Mouse (Mus musculus): ENCODE measurements around the gene Btg2. TPM values are rescaled to one million over a fixed set of nuclear protein-coding genes. Genes with fewer than 3 reads are reported as not detected.

Btg2 gene
- total RNA-seq, 2 experiments from 2014 or later = 12.4 to 44.2 TPM

DNA sequence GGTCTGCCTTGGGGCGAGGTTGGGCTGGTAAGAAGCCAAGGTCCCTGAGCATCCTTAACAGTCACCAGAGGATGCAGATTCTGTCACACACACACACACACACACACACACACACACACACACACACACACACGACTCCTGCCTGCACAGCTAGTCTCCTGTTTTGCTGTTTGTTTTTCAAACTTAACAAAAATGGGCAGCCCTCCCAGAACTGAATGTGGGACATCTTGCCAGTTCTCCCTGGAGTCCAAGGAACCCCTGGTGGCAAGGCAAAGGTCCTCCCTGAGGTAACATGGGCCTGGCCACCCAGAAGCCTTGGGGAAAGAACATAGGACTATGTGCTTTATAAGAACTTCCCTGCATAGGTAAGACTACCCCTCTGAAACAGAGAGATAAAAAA is 37.0 kb downstream of the Btg2 start:
- DNase-seq (ENCODE audit: low spot score in 2 of 2) = no peak
- intact Hi-C loops (cut with DNase I) = no loop called here

DNA sequence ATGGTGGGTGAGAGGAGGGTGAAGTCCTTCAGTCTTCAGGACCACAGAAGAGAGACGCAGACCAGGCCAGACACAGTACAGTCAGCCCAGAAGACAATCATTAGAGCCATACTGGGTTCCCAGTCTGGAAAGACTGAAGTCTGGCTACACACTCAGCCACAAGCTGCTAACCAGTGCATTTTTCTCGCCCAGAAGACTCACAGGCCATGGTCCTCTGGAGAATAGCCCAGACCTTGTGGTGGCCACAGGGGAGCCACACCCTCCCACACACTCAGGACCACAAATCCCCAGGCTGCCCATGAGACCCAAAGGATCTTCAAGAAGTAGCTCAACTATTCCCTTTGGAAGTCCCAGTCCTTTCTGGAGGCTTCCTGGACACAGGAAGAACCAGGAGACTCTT is 39.6 kb downstream of the Btg2 start:
- intact Hi-C loops (cut with DNase I) = no loop called here
- no peak for DNase-seq (ENCODE audit: low spot score in 2 of 2)

DNA sequence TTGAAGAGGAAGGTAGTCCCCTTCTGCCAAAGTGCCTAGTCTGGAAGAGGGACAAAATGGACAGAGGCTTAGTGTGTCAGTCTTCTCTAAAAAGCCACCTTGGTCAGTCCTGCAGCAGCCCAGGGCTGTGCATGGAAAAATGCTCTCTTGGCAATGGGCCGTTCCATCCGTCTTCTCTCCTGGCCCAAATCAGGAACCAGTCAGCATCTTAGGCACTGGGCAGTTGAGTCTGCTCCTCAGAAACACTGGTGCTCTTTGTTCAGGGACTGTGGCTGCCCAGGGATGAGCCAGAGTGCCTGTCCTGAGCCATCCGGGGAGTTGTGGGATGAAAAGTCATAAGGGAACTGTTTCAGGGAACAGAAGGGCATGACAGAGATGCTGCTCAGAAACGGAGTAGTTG is 40.6 kb downstream of the Btg2 start:
- intact Hi-C loops (cut with DNase I) = no loop called here
- DNase-seq (ENCODE audit: low spot score in 2 of 2) = no peak

GRCm38 (mm10) chr1:134037172-134037571 is 41.7 kb downstream of the Btg2 start, which contains the start of gene Fmod:
TSS of gene Fmod (plus strand) at chr1:134037254.
- no peak for DNase-seq (ENCODE audit: low spot score in 2 of 2)
- intact Hi-C loops (cut with DNase I) = no loop called here

- DNase-seq (ENCODE audit: low spot score in 2 of 2) = no peak
- intact Hi-C loops (cut with DNase I) = no loop called here
These were observed 42.4 kb downstream of the Btg2 start for GRCm38 (mm10) chr1:134036492-134036891.

GRCm38 (mm10) chr1:134028161-134028846 is 50.6 kb downstream of the Btg2 start:
- DNase-seq (ENCODE audit: low spot score in 2 of 2) = peak; percentile 30
- intact Hi-C loops (cut with DNase I) = no loop called here

DNA sequence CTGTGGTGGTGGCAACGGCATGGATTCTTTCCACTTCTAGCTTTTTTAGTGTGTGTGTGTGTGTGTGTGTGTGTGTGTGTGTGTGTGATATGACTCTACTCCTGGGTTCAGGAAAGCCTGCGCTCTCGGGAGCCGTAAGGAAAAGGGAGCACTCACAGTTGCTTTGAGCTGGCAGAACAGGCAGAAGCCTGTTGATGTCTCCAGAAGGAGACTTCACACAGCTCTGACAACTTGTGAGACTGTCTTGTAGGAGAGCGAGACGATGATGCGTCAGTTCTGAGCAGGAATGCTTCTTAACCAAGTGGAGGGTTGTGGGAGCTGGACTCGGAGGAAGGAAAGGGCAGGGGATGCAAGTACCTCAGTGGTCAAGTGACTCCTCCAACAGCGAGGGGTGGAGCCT is 52.2 kb downstream of the Btg2 start:
- DNase-seq (ENCODE audit: low spot score in 2 of 2) = no peak
- intact Hi-C loops (cut with DNase I) = no loop called here

GRCm38 (mm10) chr1:134025975-134026374 is 52.9 kb downstream of the Btg2 start:
- no peak for DNase-seq (ENCODE audit: low spot score in 2 of 2)
- intact Hi-C loops (cut with DNase I) = no loop called here

Other genes starting within 250 kb of the Btg2 start
- gene Optc, start 171.1 kb downstream of the Btg2 start, total RNA-seq (2021) = 1 to 10 TPM in 1 of 2 experiments, under 1 TPM in 1; 0.37 to 1.4 TPM
- gene Prelp, start 157.7 kb downstream of the Btg2 start, total RNA-seq (2021) = 10 to 100 TPM in 1 of 2 experiments, 1 to 10 TPM in 1; 7.9 to 11.6 TPM
- 10 to 100 TPM; 12.7 to 22.2 TPM for gene Fmod, start 41.9 kb downstream of the Btg2 start, total RNA-seq (2021)
- under 1 TPM; 0.23 to 0.30 TPM for gene Chit1, start 32.1 kb upstream of the Btg2 start, total RNA-seq (2021)
- 10 to 100 TPM; 12.0 to 12.4 TPM for gene Chil1, start 103.1 kb upstream of the Btg2 start, total RNA-seq (2021)
- under 1 TPM in 1 of 2 experiments, not detected in 1; 0.27 TPM for gene Mybph, start 114.3 kb upstream of the Btg2 start, total RNA-seq (2021)
- 100 to 1,000 TPM; 175 to 206 TPM for gene Adora1, start 156.3 kb upstream of the Btg2 start, total RNA-seq (2021)
- gene Myog, start 210.9 kb upstream of the Btg2 start, total RNA-seq (2021) = not detected